Mouse (Mus musculus): ENCODE measurements around the gene Tmem151b.

GRCm38 (mm10) chr17:45584096-45584896, 34.8 kb upstream of the Tmem151b start:
- no peak for TF ChIP-seq USF1 (IDR thresholded peaks at IDR 0.05; ENCODE audit: low read depth)
- no peak for TF ChIP-seq CTCF (IDR thresholded peaks at IDR 0.05; ENCODE audit: control insufficient read depth, insufficient read depth, insufficient read length)
- no peak for TF ChIP-seq MYOG (IDR thresholded peaks at IDR 0.05; ENCODE audit: control insufficient read depth, extremely low read depth, insufficient read length)
- no peak for TF ChIP-seq MAX (IDR thresholded peaks at IDR 0.05)
- TF ChIP-seq FOSL1 (IDR thresholded peaks at IDR 0.05; ENCODE audit: insufficient read depth, low read length, poor library complexity, severe bottlenecking) = no peak
